Mouse (Mus musculus) myocyte (in vitro differentiated cells): Measurements from ENCODE around the gene Dnajc21. TPM values are rescaled to one million over a fixed set of nuclear protein-coding genes. Genes with fewer than 3 reads are reported as not detected.

Experiments used
- H3K27me3 ChIP-seq: one replicate; pipeline ENCODE4 v1.6.1; 2011; ENCODE audit not compliant: control insufficient read depth, insufficient read depth, insufficient read length
- H3K36me3 ChIP-seq: one replicate; pipeline ENCODE4 v1.6.1; 2011; ENCODE audit not compliant: control insufficient read depth, insufficient read depth
- H3K4me2 ChIP-seq: one replicate; pipeline ENCODE4 v1.6.1; 2011; ENCODE audit warnings: low read depth, control low read depth
- H3K4me3 ChIP-seq: one replicate; pipeline ENCODE4 v1.5.1; 2011; ENCODE audit warnings: mild to moderate bottlenecking, control low read depth, moderate library complexity
- H3K79me2 ChIP-seq: one replicate; pipeline ENCODE4 v1.6.1; 2011; ENCODE audit not compliant: control insufficient read depth, insufficient read depth
- H3ac ChIP-seq: one replicate; pipeline ENCODE4 v1.6.1; 2011; ENCODE audit not compliant: control insufficient read depth, insufficient read length
- CEBPB ChIP-seq: IDR thresholded peaks from 2 replicates; pipeline ENCODE4 v1.6.1; 2011; ENCODE audit warnings: mild to moderate bottlenecking, moderate library complexity; ENCODE audit not compliant: poor library complexity, insufficient read depth, severe bottlenecking
- E2F4 ChIP-seq: IDR thresholded peaks from one replicate; pipeline ENCODE4 v1.6.1; 2011; ENCODE audit warnings: mild to moderate bottlenecking, control low read depth, moderate library complexity; ENCODE audit not compliant: insufficient read depth
- MAX ChIP-seq: IDR thresholded peaks from one replicate; pipeline ENCODE4 v1.6.1; 2011; ENCODE audit warnings: low read depth, mild to moderate bottlenecking, control low read depth
- MYOD1 ChIP-seq, 3 experiments: IDR thresholded peaks; one replicate each; pipeline ENCODE4 v1.6.1; 2011; ENCODE audit warnings: control low read depth in 2 of 3, low read depth in 2 of 3, mild to moderate bottlenecking in 2 of 3, moderate library complexity in 1 of 3; ENCODE audit not compliant: insufficient read length in 2 of 3, control insufficient read depth in 1 of 3
- MYOG ChIP-seq, 3 experiments: IDR thresholded peaks; one replicate each; pipeline ENCODE4 v1.6.1; 2011; ENCODE audit warnings: control low read depth in 2 of 3, low read depth in 2 of 3, mild to moderate bottlenecking in 2 of 3; ENCODE audit not compliant: insufficient read length in 2 of 3, control insufficient read depth in 1 of 3, insufficient read depth in 1 of 3
- POLR2A ChIP-seq: IDR thresholded peaks from one replicate; pipeline ENCODE4 v1.6.1; 2011; ENCODE audit warnings: low read depth, mild to moderate bottlenecking, control low read depth, moderate library complexity; ENCODE audit not compliant: insufficient read length
- POLR2AphosphoS2 ChIP-seq: IDR thresholded peaks from one replicate; pipeline ENCODE4 v1.6.1; 2011; ENCODE audit warnings: low read depth, control low read depth; ENCODE audit not compliant: insufficient read length
- REST ChIP-seq: IDR thresholded peaks from one replicate; pipeline ENCODE4 v1.6.1; 2011; ENCODE audit warnings: mild to moderate bottlenecking, control low read depth, moderate library complexity; ENCODE audit not compliant: insufficient read depth, insufficient read length
- SRF ChIP-seq: IDR thresholded peaks from one replicate; pipeline ENCODE4 v1.6.1; 2011; ENCODE audit warnings: low read depth; ENCODE audit not compliant: control insufficient read depth, insufficient read length
- TCF12 ChIP-seq: IDR thresholded peaks from one replicate; pipeline ENCODE4 v1.6.1; 2011; ENCODE audit warnings: mild to moderate bottlenecking, control low read depth; ENCODE audit not compliant: poor library complexity, insufficient read depth, severe bottlenecking
- TCF3 ChIP-seq: IDR thresholded peaks from one replicate; pipeline ENCODE4 v1.6.1; 2011; ENCODE audit warnings: low read depth, control low read depth; ENCODE audit not compliant: insufficient read length
- USF1 ChIP-seq: IDR thresholded peaks from one replicate; pipeline ENCODE4 v1.6.1; 2011; ENCODE audit warnings: low read depth, mild to moderate bottlenecking, control low read depth, moderate library complexity
- polyA plus RNA-seq: library from polyadenylated mRNA; unstranded; fragments of >200 nt; fragmentation: generic; extraction: Trizol; gene quantifications from one replicate; pipeline ENCODE4 v1.2.1, GENCODE M21; 2012; ENCODE audit warnings: missing spikeins

The Dnajc21 gene
- polyA plus RNA-seq, 1 experiment: 16.6 TPM

DNA sequence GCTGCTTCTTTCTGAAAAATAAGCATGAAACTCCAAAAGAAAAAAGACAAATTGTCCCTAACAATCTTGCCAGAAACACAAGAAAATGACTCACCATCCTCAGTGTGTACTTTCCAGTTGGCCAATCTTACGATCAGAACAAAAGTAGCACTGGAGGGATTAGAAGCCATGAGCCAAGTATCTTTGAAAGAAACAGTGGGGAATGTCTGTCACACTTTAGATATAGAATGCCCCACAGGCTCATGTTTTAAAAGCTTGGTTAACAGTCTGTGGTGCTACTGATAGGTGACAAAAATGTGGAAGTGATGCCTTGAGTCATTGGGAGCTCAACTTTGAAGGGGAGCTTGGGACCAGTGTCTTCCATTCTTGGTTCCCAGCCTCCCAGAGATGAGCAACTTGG, 28.0 kb downstream of the Dnajc21 start:
- TF ChIP-seq E2F4 (no peak), USF1 (no peak), MYOG (IDR thresholded peaks at IDR 0.05; ENCODE audit: control insufficient read depth in 1 of 3, insufficient read depth in 1 of 3, insufficient read length in 2 of 3, low read depth in 2 of 3) (no peak), TCF3 (no peak), SRF (no peak)
- no peak overlapping the region for H3K4me2 ChIP-seq
- no peak overlapping the region for H3K4me3 ChIP-seq
- no peaks in the 10 kb centered on the region for H3K27me3 ChIP-seq
- no peaks in the 10 kb centered on the region for H3K79me2 ChIP-seq
- H3K36me3 ChIP-seq: peaks cover 33% of the 10 kb centered on the region
- no peak overlapping the region for H3ac ChIP-seq

DNA sequence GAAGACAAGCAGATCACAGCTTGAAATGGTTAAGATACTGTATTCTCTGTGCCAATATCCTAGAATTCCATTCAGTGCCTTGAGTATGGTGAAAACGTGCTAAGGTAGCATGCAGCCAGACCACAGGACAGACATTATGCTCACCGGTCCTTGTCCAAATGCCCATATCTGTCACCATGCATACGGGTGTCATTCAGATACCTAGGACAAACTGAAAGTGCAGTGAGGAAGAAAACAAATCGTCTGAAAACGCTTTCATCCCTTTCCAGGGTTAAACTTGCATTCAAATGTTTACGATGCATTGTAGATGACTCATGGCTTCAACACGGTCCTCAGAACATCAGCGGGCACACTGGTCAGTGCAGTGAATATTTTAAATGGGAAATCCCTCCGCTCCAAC, 28.8 kb downstream of the Dnajc21 start:
- peaks cover 25% of the 10 kb centered on the region for H3K36me3 ChIP-seq
- H3ac ChIP-seq: no peak overlapping the region
- no peaks in the 10 kb centered on the region for H3K27me3 ChIP-seq
- H3K4me3 ChIP-seq: no peak overlapping the region
- H3K4me2 ChIP-seq: no peak overlapping the region
- TF ChIP-seq CEBPB (no peak), POLR2A (no peak), TCF12 (no peak), MYOD1 (IDR thresholded peaks at IDR 0.05; ENCODE audit: control insufficient read depth in 1 of 3, insufficient read length in 2 of 3, low read depth in 2 of 3) (no peak), SRF (no peak), MYOG (IDR thresholded peaks at IDR 0.05; ENCODE audit: control insufficient read depth in 1 of 3, insufficient read depth in 1 of 3, insufficient read length in 2 of 3, low read depth in 2 of 3) (no peak), TCF3 (no peak), POLR2AphosphoS2 (no peak), REST (no peak), USF1 (no peak), MAX (no peak), E2F4 (no peak)
- no peaks in the 10 kb centered on the region for H3K79me2 ChIP-seq

DNA sequence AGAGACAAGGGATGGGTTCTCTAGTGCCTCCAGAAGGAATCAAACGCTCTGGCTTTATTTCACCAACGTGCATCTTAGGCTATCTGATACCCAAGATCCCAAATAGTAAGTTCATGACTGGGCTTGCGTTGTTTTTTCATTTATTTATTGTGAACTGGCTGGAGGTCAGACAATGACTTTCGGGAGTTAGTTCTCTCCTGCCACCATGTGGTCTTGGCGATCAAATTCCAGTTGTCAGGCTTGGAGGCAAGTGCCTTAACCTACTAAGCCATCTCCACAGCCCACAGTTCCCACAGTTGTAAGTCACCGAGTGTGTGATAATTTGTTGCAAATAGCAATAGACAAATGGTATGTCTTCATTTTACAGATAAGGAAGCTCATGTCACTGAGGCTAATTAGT, 30.4 kb downstream of the Dnajc21 start:
- Histone ChIP-seq H3K4me2 (no peak overlapping the region), H3ac (no peak overlapping the region), H3K36me3 (peaks cover 15% of the 10 kb centered on the region), H3K27me3 (no peaks in the 10 kb centered on the region), H3K4me3 (no peak overlapping the region), H3K79me2 (no peaks in the 10 kb centered on the region)
- TF ChIP-seq MAX: no peak

DNA sequence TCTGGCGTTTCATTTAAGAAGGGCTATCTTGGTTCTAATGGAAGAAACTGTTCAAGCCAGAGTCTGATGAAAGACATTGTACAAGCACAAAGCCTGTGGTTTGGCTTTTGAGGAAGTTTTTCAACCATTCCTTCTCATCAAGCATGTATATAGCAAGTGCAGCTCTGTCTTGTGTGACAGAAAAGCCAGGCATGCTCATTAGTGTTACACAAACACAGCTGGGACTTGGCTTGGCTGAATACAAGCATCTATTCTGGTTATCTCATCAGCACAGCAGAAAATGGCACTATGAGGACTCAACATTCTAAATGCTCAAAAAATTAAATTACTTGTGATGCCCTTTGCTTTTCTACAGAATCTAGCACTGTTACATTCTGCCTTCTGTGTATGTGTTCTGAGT, 33.4 kb downstream of the Dnajc21 start:
- H3K4me2 ChIP-seq: no peak overlapping the region
- no peak overlapping the region for H3ac ChIP-seq
- H3K36me3 ChIP-seq: peaks cover 12% of the 10 kb centered on the region
- no peaks in the 10 kb centered on the region for H3K79me2 ChIP-seq
- no peaks in the 10 kb centered on the region for H3K27me3 ChIP-seq
- no peak for TF ChIP-seq POLR2AphosphoS2
- no peak for TF ChIP-seq MYOG (IDR thresholded peaks at IDR 0.05; ENCODE audit: control insufficient read depth in 1 of 3, insufficient read depth in 1 of 3, insufficient read length in 2 of 3, low read depth in 2 of 3)
- TF ChIP-seq TCF3: no peak
- no peak for TF ChIP-seq REST
- no peak for TF ChIP-seq POLR2A
- TF ChIP-seq MAX: no peak
- no peak for TF ChIP-seq SRF
- no peak for TF ChIP-seq CEBPB
- no peak for TF ChIP-seq E2F4
- TF ChIP-seq USF1: no peak
- no peak for TF ChIP-seq MYOD1 (IDR thresholded peaks at IDR 0.05; ENCODE audit: control insufficient read depth in 1 of 3, insufficient read length in 2 of 3, low read depth in 2 of 3)
- TF ChIP-seq TCF12: no peak
- no peak overlapping the region for H3K4me3 ChIP-seq

DNA sequence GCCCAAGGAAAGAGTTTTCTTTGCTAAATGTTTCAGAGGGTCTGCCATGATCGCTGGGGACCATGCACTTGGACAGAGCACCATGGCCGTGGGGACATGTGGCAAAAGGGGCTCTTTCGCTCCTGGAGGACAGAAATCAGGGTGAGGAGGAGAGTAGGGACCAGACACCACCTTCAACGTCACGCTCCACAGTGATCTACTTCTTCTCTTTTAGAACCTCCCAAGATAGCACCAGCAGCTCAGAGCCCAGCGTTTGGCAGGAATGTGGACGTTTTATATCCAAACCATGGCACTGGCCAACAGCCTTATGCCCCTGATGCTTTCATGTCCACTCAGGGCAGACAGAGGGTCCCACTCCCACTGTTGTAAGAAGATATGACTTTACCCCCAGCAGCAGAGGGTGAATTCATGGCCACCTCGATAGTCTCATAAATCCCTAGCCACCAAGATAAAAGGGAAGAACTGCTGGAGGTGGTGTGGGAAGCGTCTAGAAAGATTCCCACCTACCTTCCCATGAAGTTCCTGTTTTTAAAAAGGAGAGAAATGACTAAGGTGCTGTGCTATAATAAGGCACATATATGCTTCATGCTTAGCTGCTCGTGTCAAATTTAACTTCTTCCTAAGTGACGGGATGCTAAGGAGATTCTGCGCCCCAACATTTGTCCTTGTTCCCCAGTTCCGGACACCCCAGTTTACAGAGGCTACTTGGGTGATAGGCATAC, 43.6 kb downstream of the Dnajc21 start:
- H3K4me3 ChIP-seq: no peak overlapping the region
- no peaks in the 10 kb centered on the region for H3K79me2 ChIP-seq
- H3ac ChIP-seq: no peak overlapping the region
- H3K36me3 ChIP-seq: no peaks in the 10 kb centered on the region
- H3K27me3 ChIP-seq: no peaks in the 10 kb centered on the region
- TF ChIP-seq CEBPB (no peak), POLR2A (no peak), USF1 (no peak), MYOD1 (IDR thresholded peaks at IDR 0.05; ENCODE audit: control insufficient read depth in 1 of 3, insufficient read length in 2 of 3, low read depth in 2 of 3) (no peak), E2F4 (no peak), MYOG (IDR thresholded peaks at IDR 0.05; ENCODE audit: control insufficient read depth in 1 of 3, insufficient read depth in 1 of 3, insufficient read length in 2 of 3, low read depth in 2 of 3) (no peak), SRF (no peak), TCF3 (no peak), TCF12 (no peak)
- no peak overlapping the region for H3K4me2 ChIP-seq
